In genomic region chr9:121387539-121388272, GRCm38 (mm10) we compare ENCODE assay signal across 9 mouse cellular contexts.
A peak's percentile ranks its signal among the peaks of the same experiment; 100 is the strongest.
DNase-seq lines count a peak whose midpoint lies in the region; ATAC-seq and TF ChIP-seq lines count a peak whose summit lies in the region.
"Had no signal": no experiment of that assay in that cellular context is flagged by ENCODE, and none has a peak within 500 bp of the region (broad histone marks: within the 10 kb centered on the region; RNA-seq: fewer than 3 reads in every experiment).

No protein-coding gene starts in this region.

- peak; percentile 33 for DNase-seq in lung, embryonic 14.5 days
- no peak for DNase-seq in lung, postnatal 25 days (ENCODE audit: low spot score)
- DNase-seq in heart, postnatal 0 days (ENCODE audit: low spot score): peak; percentile 45
- peak; percentile 85 to 89 for DNase-seq in left cerebral cortex, postnatal 36 days (ENCODE audit: low spot score in 2 of 2)
- no peak for DNase-seq in thymus, postnatal 0 days (ENCODE audit: low spot score)

- H3K4me2 ChIP-seq in lung, embryonic 14.5 days: no peak overlapping the region
- no peak overlapping the region for H3K4me2 ChIP-seq in heart, postnatal 0 days (ENCODE audit: low read depth, low read length)
- H3K4me2 ChIP-seq in kidney, embryonic 15.5 days: no peak overlapping the region
- H3K4me2 ChIP-seq: hindbrain, embryonic 15.5 days had no signal

- TF ChIP-seq CTCF in lung, embryonic 14.5 days (IDR thresholded peaks at IDR 0.05; ENCODE audit: low read depth): no peak
- TF ChIP-seq CTCF in heart, postnatal 0 days (IDR thresholded peaks at IDR 0.05; ENCODE audit: low read depth): no peak

- H3K36me3 ChIP-seq in lung, embryonic 14.5 days (ENCODE audit: insufficient read depth): no peaks in the 10 kb centered on the region
- peaks cover 20% of the 10 kb centered on the region for H3K36me3 ChIP-seq in heart, postnatal 0 days (replicated peaks; ENCODE audit: control insufficient read depth, insufficient read depth, low read length)
- peaks cover 10% of the 10 kb centered on the region; the same call in 1 of the 2 replicates for H3K36me3 ChIP-seq in kidney, embryonic 15.5 days
- H3K36me3 ChIP-seq: hindbrain, embryonic 15.5 days had no signal

- peaks cover 10% of the 10 kb centered on the region; the same call in 1 of the 2 replicates for H3K4me1 ChIP-seq in lung, embryonic 14.5 days (ENCODE audit: insufficient read depth)
- H3K4me1 ChIP-seq in heart, postnatal 0 days (ENCODE audit: control insufficient read depth, insufficient read depth): peaks cover 12% of the 10 kb centered on the region
- H3K4me1 ChIP-seq in kidney, embryonic 15.5 days: peaks cover 23% of the 10 kb centered on the region

- TF ChIP-seq EP300 in heart, postnatal 0 days (IDR thresholded peaks at IDR 0.05; ENCODE audit: low read depth): no peak

- 74% methylated on average over 9 of the region's 9 CpGs for WGBS in lung, embryonic 14.5 days
- WGBS in heart, postnatal 0 days: 65% methylated on average over 9 of the region's 9 CpGs
- WGBS in kidney, embryonic 15.5 days: 78% methylated on average over 9 of the region's 9 CpGs

- H3K27ac ChIP-seq in lung, embryonic 14.5 days (ENCODE audit: low read depth): no peak overlapping the region
- H3K27ac ChIP-seq in heart, postnatal 0 days (ENCODE audit: low read depth): peak overlapping the region; percentile 59
- H3K27ac ChIP-seq in kidney, embryonic 15.5 days: no peak overlapping the region
- H3K27ac ChIP-seq: hindbrain, embryonic 15.5 days had no signal

- ATAC-seq in lung, embryonic 14.5 days (ENCODE audit: insufficient read depth): no peak
- peak; percentile 26 for ATAC-seq in frontal cortex, adult (ENCODE audit: low TSS enrichment)
- peak; percentile 51 for ATAC-seq in heart, postnatal 0 days (ENCODE audit: insufficient read depth, low read depth)
- ATAC-seq in kidney, embryonic 15.5 days (replicated peaks; ENCODE audit: low FRiP score): no peak
- no peak for ATAC-seq in megakaryocyte progenitor cell, adult 5-6 weeks (replicated peaks; ENCODE audit: poor library complexity)

- H3K27me3 ChIP-seq in lung, embryonic 14.5 days (ENCODE audit: insufficient read depth, low read length): no peaks in the 10 kb centered on the region
- H3K27me3 ChIP-seq in heart, postnatal 0 days (ENCODE audit: control insufficient read depth, insufficient read depth, low read length): no peaks in the 10 kb centered on the region
- no peaks in the 10 kb centered on the region for H3K27me3 ChIP-seq in kidney, embryonic 15.5 days
- H3K27me3 ChIP-seq: hindbrain, embryonic 15.5 days had no signal

- no peak overlapping the region for H3K9ac ChIP-seq in lung, embryonic 14.5 days
- no peak overlapping the region for H3K9ac ChIP-seq in heart, postnatal 0 days (replicated peaks; ENCODE audit: low read depth, low read length)
- H3K9ac ChIP-seq in kidney, embryonic 15.5 days: no peak overlapping the region
- H3K9ac ChIP-seq: hindbrain, embryonic 15.5 days had no signal

- H3K9me3 ChIP-seq in lung, embryonic 14.5 days (ENCODE audit: low read depth, low read length): no peaks in the 10 kb centered on the region
- H3K9me3 ChIP-seq in heart, postnatal 0 days (replicated peaks; ENCODE audit: control insufficient read depth, low read length): no peaks in the 10 kb centered on the region
- H3K9me3 ChIP-seq in kidney, embryonic 15.5 days (replicated peaks): no peaks in the 10 kb centered on the region
- H3K9me3 ChIP-seq: hindbrain, embryonic 15.5 days had no signal

- no peak overlapping the region for H3K4me3 ChIP-seq in lung, embryonic 14.5 days (ENCODE audit: low read depth, low read length)
- H3K4me3 ChIP-seq in heart, postnatal 0 days (ENCODE audit: low read depth, low read length): no peak overlapping the region
- no peak overlapping the region for H3K4me3 ChIP-seq in kidney, embryonic 15.5 days (replicated peaks)
- H3K4me3 ChIP-seq: hindbrain, embryonic 15.5 days had no signal

- intact Hi-C loops in left cerebral cortex, postnatal 36 days (cut with DNase I): loop anchor here (2.0 to 5.0 kb wide), 2 partner anchors 65 to 217 kb away; no protein-coding TSS in a partner anchor

Comparison
In these comparisons a context has a peak if more than half of its experiments do, and no peak if none do; other contexts are left out.
1. DNase-seq: peak in lung, embryonic 14.5 days (single experiment), heart, postnatal 0 days (single experiment) and left cerebral cortex, postnatal 36 days (2 of 2); none in lung, postnatal 25 days (single experiment) and thymus, postnatal 0 days (single experiment).
2. ATAC-seq: peak in frontal cortex, adult (single experiment) and heart, postnatal 0 days (single experiment); none in lung, embryonic 14.5 days (single experiment), kidney, embryonic 15.5 days (single experiment) and megakaryocyte progenitor cell, adult 5-6 weeks (single experiment).